24 mouse cellular contexts compared by ENCODE assay signal in genomic region chr12:99515481-99515880, GRCm38 (mm10).
"Had no signal": no experiment of that assay in that cellular context is flagged by ENCODE, and none has a peak within 500 bp of the region (broad histone marks: within the 10 kb centered on the region; RNA-seq: fewer than 3 reads in every experiment).

No protein-coding gene starts in this region.

- H3K9me3 ChIP-seq: limb, embryonic 12.5 days; limb, embryonic 15.5 days; midbrain, embryonic 12.5 days; neural tube, embryonic 12.5 days; neural tube, embryonic 15.5 days; stomach, embryonic 15.5 days had no signal

- H3K4me2 ChIP-seq: limb, embryonic 12.5 days; limb, embryonic 15.5 days; liver, embryonic 11.5 days; lung, embryonic 14.5 days; midbrain, embryonic 12.5 days; neural tube, embryonic 12.5 days; neural tube, embryonic 15.5 days; stomach, embryonic 15.5 days had no signal

- H3K9ac ChIP-seq: limb, embryonic 12.5 days; limb, embryonic 15.5 days; liver, embryonic 14.5 days; liver, postnatal 0 days; lung, embryonic 14.5 days; midbrain, embryonic 12.5 days; neural tube, embryonic 12.5 days; neural tube, embryonic 15.5 days; stomach, embryonic 15.5 days had no signal

- H3K27me3 ChIP-seq: limb, embryonic 12.5 days; limb, embryonic 15.5 days; midbrain, embryonic 12.5 days; neural tube, embryonic 12.5 days; neural tube, embryonic 15.5 days; stomach, embryonic 15.5 days had no signal

- H3K36me3 ChIP-seq: limb, embryonic 12.5 days; limb, embryonic 15.5 days; midbrain, embryonic 12.5 days; neural tube, embryonic 12.5 days; neural tube, embryonic 15.5 days; stomach, embryonic 15.5 days had no signal

- ATAC-seq: intestine, embryonic 16.5 days; liver, postnatal 0 days; lung, postnatal 0 days; midbrain, embryonic 16.5 days had no signal

- H3K4me3 ChIP-seq: limb, embryonic 12.5 days; limb, embryonic 15.5 days; midbrain, embryonic 12.5 days; myocyte; neural tube, embryonic 12.5 days; neural tube, embryonic 15.5 days; stomach, embryonic 15.5 days had no signal

- H3K27ac ChIP-seq: limb, embryonic 12.5 days; limb, embryonic 15.5 days; liver, embryonic 14.5 days; macrophage; midbrain, embryonic 12.5 days; neural tube, embryonic 12.5 days; neural tube, embryonic 15.5 days; stomach, embryonic 15.5 days had no signal

- DNase-seq: kidney, adult 18-20 months; kidney, adult 9 months; kidney, postnatal 14 days; kidney, postnatal 4 days; left cerebral cortex, postnatal 4 days; liver, postnatal 0 days; lung, embryonic 14.5 days; retina, postnatal 1 day; right cerebral cortex, postnatal 25 days; spleen, adult 18-20 months; thymus, postnatal 36 days had no signal

- H3K4me1 ChIP-seq: neural tube, embryonic 12.5 days had no signal
